Mouse (Mus musculus) cerebellum, postnatal 36 days (tissue): Measurements from ENCODE around the gene Cep63.

Experiments used
- DNase-seq, 2 experiments: peaks; one replicate each; pipeline ENCODE4 v3.0.0; 2021 to 2022; ENCODE audit warnings: mixed read lengths in 2 of 2

The Cep63 gene

GRCm38 (mm10) chr9:102625983-102626838 is at the start of gene Cep63, which contains the start of gene Anapc13:
Gene Cep63, minus strand, starts transcription at chr9:102626534.
Gene Anapc13, plus strand, starts transcription at chr9:102626296.
- peak; percentile 99 for DNase-seq

- DNase-seq = no peak
Observed at GRCm38 (mm10) chr9:102675922-102676321, 49.6 kb upstream of the Cep63 start.

GRCm38 (mm10) chr9:102673381-102673780 is 47.0 kb upstream of the Cep63 start:
- no peak for DNase-seq

GRCm38 (mm10) chr9:102668906-102669305 is 42.6 kb upstream of the Cep63 start:
- no peak for DNase-seq

- no peak for DNase-seq
Observed at GRCm38 (mm10) chr9:102668115-102668514, 41.8 kb upstream of the Cep63 start.

GRCm38 (mm10) chr9:102656355-102657095 is 30.2 kb upstream of the Cep63 start:
- DNase-seq = no peak

GRCm38 (mm10) chr9:102651199-102651720 is 24.9 kb upstream of the Cep63 start:
- DNase-seq = no peak

GRCm38 (mm10) chr9:102650637-102651036 is 24.3 kb upstream of the Cep63 start:
- DNase-seq = no peak

- DNase-seq = no peak
Observed at GRCm38 (mm10) chr9:102649917-102650527, 23.7 kb upstream of the Cep63 start.

- no peak for DNase-seq
Observed at GRCm38 (mm10) chr9:102647010-102647409, 20.7 kb upstream of the Cep63 start.

GRCm38 (mm10) chr9:102645119-102645695 is 18.9 kb upstream of the Cep63 start:
- no peak for DNase-seq

GRCm38 (mm10) chr9:102643486-102644101 is 17.3 kb upstream of the Cep63 start:
- no peak for DNase-seq

GRCm38 (mm10) chr9:102643071-102643485 is 16.7 kb upstream of the Cep63 start:
- DNase-seq = no peak

- no peak for DNase-seq
Observed at GRCm38 (mm10) chr9:102641531-102641930, 15.2 kb upstream of the Cep63 start.

- no peak for DNase-seq
Observed at GRCm38 (mm10) chr9:102639510-102639909, 13.2 kb upstream of the Cep63 start.

- no peak for DNase-seq
Observed at GRCm38 (mm10) chr9:102638963-102639362, 12.6 kb upstream of the Cep63 start.

GRCm38 (mm10) chr9:102637115-102637514 is 10.8 kb upstream of the Cep63 start:
- DNase-seq = no peak

- peak; percentile 57 to 71 for DNase-seq
Observed at GRCm38 (mm10) chr9:102636553-102636952, 10.2 kb upstream of the Cep63 start.

- DNase-seq = no peak
Observed at GRCm38 (mm10) chr9:102634453-102634852, 8.1 kb upstream of the Cep63 start.

- DNase-seq = peak; percentile 47 to 67
Observed at GRCm38 (mm10) chr9:102632923-102633537, 6.7 kb upstream of the Cep63 start.

GRCm38 (mm10) chr9:102632173-102632572 is 5.8 kb upstream of the Cep63 start:
- no peak for DNase-seq
